Mouse (Mus musculus): Measurements from ENCODE around the gene Tead1. TPM values are rescaled to one million over a fixed set of nuclear protein-coding genes. Genes with fewer than 3 reads are reported as not detected.

Tead1 gene
- polyA plus RNA-seq, 1 experiment, result 25.1 TPM

GRCm38 (mm10) chr7:112825339-112825781 is 146.2 kb downstream of the Tead1 start:
- Histone ChIP-seq H3K79me2 (ENCODE audit: control insufficient read depth, insufficient read depth) (peaks cover 91% of the 10 kb centered on the region), H3K4me3 (ENCODE audit: insufficient read depth, poor library complexity, severe bottlenecking) (no peak overlapping the region), H3K27me3 (ENCODE audit: control insufficient read depth, insufficient read depth, insufficient read length) (no peaks in the 10 kb centered on the region), H3K79me3 (ENCODE audit: low read depth) (peaks cover 43% of the 10 kb centered on the region), H3K36me3 (ENCODE audit: control insufficient read depth, insufficient read depth) (peaks cover 2% of the 10 kb centered on the region), H3ac (ENCODE audit: control insufficient read depth, insufficient read length, low read depth) (no peak overlapping the region)
- TF ChIP-seq MAX (IDR thresholded peaks at IDR 0.05) (no peak), USF1 (IDR thresholded peaks at IDR 0.05; ENCODE audit: low read depth) (no peak), MYOG (IDR thresholded peaks at IDR 0.05; ENCODE audit: control insufficient read depth, extremely low read depth, insufficient read length) (no peak), CTCF (IDR thresholded peaks at IDR 0.05; ENCODE audit: control insufficient read depth, insufficient read depth, insufficient read length) (no peak), FOSL1 (IDR thresholded peaks at IDR 0.05; ENCODE audit: insufficient read depth, low read length, poor library complexity, severe bottlenecking) (no peak), MYOD1 (IDR thresholded peaks at IDR 0.05; ENCODE audit: control insufficient read depth, insufficient read length, low read depth) (no peak), CEBPB (IDR thresholded peaks at IDR 0.05; ENCODE audit: low read depth) (no peak)

GRCm38 (mm10) chr7:112826114-112826911 is 147.2 kb downstream of the Tead1 start:
- peaks cover 90% of the 10 kb centered on the region for H3K79me2 ChIP-seq (ENCODE audit: control insufficient read depth, insufficient read depth)
- H3ac ChIP-seq (ENCODE audit: control insufficient read depth, insufficient read length, low read depth), result no peak overlapping the region
- no peaks in the 10 kb centered on the region for H3K27me3 ChIP-seq (ENCODE audit: control insufficient read depth, insufficient read depth, insufficient read length)
- H3K4me3 ChIP-seq (ENCODE audit: insufficient read depth, poor library complexity, severe bottlenecking), result no peak overlapping the region
- TF ChIP-seq FOSL1 (IDR thresholded peaks at IDR 0.05; ENCODE audit: insufficient read depth, low read length, poor library complexity, severe bottlenecking), result no peak
- no peak for TF ChIP-seq CTCF (IDR thresholded peaks at IDR 0.05; ENCODE audit: control insufficient read depth, insufficient read depth, insufficient read length)
- TF ChIP-seq CEBPB (IDR thresholded peaks at IDR 0.05; ENCODE audit: low read depth), result no peak
- TF ChIP-seq MYOG (IDR thresholded peaks at IDR 0.05; ENCODE audit: control insufficient read depth, extremely low read depth, insufficient read length), result no peak
- no peak for TF ChIP-seq USF1 (IDR thresholded peaks at IDR 0.05; ENCODE audit: low read depth)
- TF ChIP-seq MAX (IDR thresholded peaks at IDR 0.05), result no peak
- no peaks in the 10 kb centered on the region for H3K36me3 ChIP-seq (ENCODE audit: control insufficient read depth, insufficient read depth)
- H3K79me3 ChIP-seq (ENCODE audit: low read depth), result peaks cover 40% of the 10 kb centered on the region

GRCm38 (mm10) chr7:112828016-112828695 is 149.0 kb downstream of the Tead1 start:
- no peak overlapping the region for H3ac ChIP-seq (ENCODE audit: control insufficient read depth, insufficient read length, low read depth)
- H3K27me3 ChIP-seq (ENCODE audit: control insufficient read depth, insufficient read depth, insufficient read length), result no peaks in the 10 kb centered on the region
- no peak overlapping the region for H3K4me3 ChIP-seq (ENCODE audit: insufficient read depth, poor library complexity, severe bottlenecking)
- H3K79me3 ChIP-seq (ENCODE audit: low read depth), result peaks cover 42% of the 10 kb centered on the region
- H3K79me2 ChIP-seq (ENCODE audit: control insufficient read depth, insufficient read depth), result peaks cover 90% of the 10 kb centered on the region
- H3K36me3 ChIP-seq (ENCODE audit: control insufficient read depth, insufficient read depth), result no peaks in the 10 kb centered on the region
- TF ChIP-seq CTCF (IDR thresholded peaks at IDR 0.05; ENCODE audit: control insufficient read depth, insufficient read depth, insufficient read length) (no peak), FOSL1 (IDR thresholded peaks at IDR 0.05; ENCODE audit: insufficient read depth, low read length, poor library complexity, severe bottlenecking) (no peak), MYOG (IDR thresholded peaks at IDR 0.05; ENCODE audit: control insufficient read depth, extremely low read depth, insufficient read length) (no peak), USF1 (IDR thresholded peaks at IDR 0.05; ENCODE audit: low read depth) (no peak), MAX (IDR thresholded peaks at IDR 0.05) (no peak), MYOD1 (IDR thresholded peaks at IDR 0.05; ENCODE audit: control insufficient read depth, insufficient read length, low read depth) (no peak), CEBPB (IDR thresholded peaks at IDR 0.05; ENCODE audit: low read depth) (no peak)

- Histone ChIP-seq H3K4me3 (ENCODE audit: insufficient read depth, poor library complexity, severe bottlenecking) (no peak overlapping the region), H3ac (ENCODE audit: control insufficient read depth, insufficient read length, low read depth) (no peak overlapping the region), H3K36me3 (ENCODE audit: control insufficient read depth, insufficient read depth) (no peaks in the 10 kb centered on the region), H3K79me2 (ENCODE audit: control insufficient read depth, insufficient read depth) (peaks cover 95% of the 10 kb centered on the region), H3K27me3 (ENCODE audit: control insufficient read depth, insufficient read depth, insufficient read length) (no peaks in the 10 kb centered on the region), H3K79me3 (ENCODE audit: low read depth) (peaks cover 43% of the 10 kb centered on the region)
- TF ChIP-seq USF1 (IDR thresholded peaks at IDR 0.05; ENCODE audit: low read depth) (no peak), MYOG (IDR thresholded peaks at IDR 0.05; ENCODE audit: control insufficient read depth, extremely low read depth, insufficient read length) (no peak), MYOD1 (IDR thresholded peaks at IDR 0.05; ENCODE audit: control insufficient read depth, insufficient read length, low read depth) (no peak), FOSL1 (IDR thresholded peaks at IDR 0.05; ENCODE audit: insufficient read depth, low read length, poor library complexity, severe bottlenecking) (no peak), CTCF (IDR thresholded peaks at IDR 0.05; ENCODE audit: control insufficient read depth, insufficient read depth, insufficient read length) (no peak), MAX (IDR thresholded peaks at IDR 0.05) (no peak), CEBPB (IDR thresholded peaks at IDR 0.05; ENCODE audit: low read depth) (no peak)
Observed at GRCm38 (mm10) chr7:112828696-112829022, 149.5 kb downstream of the Tead1 start.

GRCm38 (mm10) chr7:112830946-112831345 is 151.8 kb downstream of the Tead1 start:
- Histone ChIP-seq H3K36me3 (ENCODE audit: control insufficient read depth, insufficient read depth) (no peaks in the 10 kb centered on the region), H3K4me3 (ENCODE audit: insufficient read depth, poor library complexity, severe bottlenecking) (no peak overlapping the region), H3K79me3 (ENCODE audit: low read depth) (peaks cover 37% of the 10 kb centered on the region), H3ac (ENCODE audit: control insufficient read depth, insufficient read length, low read depth) (no peak overlapping the region), H3K79me2 (ENCODE audit: control insufficient read depth, insufficient read depth) (peaks cover 96% of the 10 kb centered on the region), H3K27me3 (ENCODE audit: control insufficient read depth, insufficient read depth, insufficient read length) (no peaks in the 10 kb centered on the region)
- TF ChIP-seq CTCF (IDR thresholded peaks at IDR 0.05; ENCODE audit: control insufficient read depth, insufficient read depth, insufficient read length) (no peak), MYOD1 (IDR thresholded peaks at IDR 0.05; ENCODE audit: control insufficient read depth, insufficient read length, low read depth) (no peak), CEBPB (IDR thresholded peaks at IDR 0.05; ENCODE audit: low read depth) (no peak)

Data from C2C12 (cell line).